Mouse (Mus musculus) testis, adult 2 months (tissue): ENCODE measurements around the gene Mfap4. TPM values are rescaled to one million over a fixed set of nuclear protein-coding genes. Genes with fewer than 3 reads are reported as not detected.
A peak's percentile ranks its signal among the peaks of the same experiment; 100 is the strongest.

ENCODE experiments used
- H3K27ac ChIP-seq: fragments of 200-500 bp; 2 replicates; pipeline ENCODE4 v1.5.1; 2012; ENCODE audit warnings: low read depth, low read length; ENCODE audit not compliant: control insufficient read depth, insufficient read depth
- H3K27me3 ChIP-seq: fragments of 200-500 bp; 2 replicates; pipeline ENCODE4 v1.6.1; 2012; ENCODE audit warnings: mild to moderate bottlenecking, low read length, moderate library complexity; ENCODE audit not compliant: control insufficient read depth, insufficient read depth
- H3K36me3 ChIP-seq: fragments of 200-500 bp; 2 replicates; pipeline ENCODE4 v1.6.1; 2012; ENCODE audit warnings: mild to moderate bottlenecking, low read length; ENCODE audit not compliant: control insufficient read depth, insufficient read depth
- H3K4me1 ChIP-seq: fragments of 200-500 bp; 2 replicates; pipeline ENCODE4 v1.6.1; 2012; ENCODE audit warnings: low read length; ENCODE audit not compliant: control insufficient read depth, insufficient read depth
- H3K4me3 ChIP-seq: fragments of 200-500 bp; 2 replicates; pipeline ENCODE4 v1.5.1; 2012; ENCODE audit warnings: low read depth, mild to moderate bottlenecking, low read length, moderate library complexity, mixed read lengths; ENCODE audit not compliant: control insufficient read depth
- CTCF ChIP-seq: fragments of 200-500 bp; IDR thresholded peaks from 2 replicates; pipeline ENCODE4 v1.5.1; 2012; ENCODE audit warnings: low read depth, mild to moderate bottlenecking, inconsistent platforms, low read length, moderate library complexity; ENCODE audit not compliant: control insufficient read depth, insufficient read depth, insufficient replicate concordance
- POLR2A ChIP-seq: fragments of 200-500 bp; IDR thresholded peaks from 2 replicates; pipeline ENCODE4 v1.6.1; 2012; ENCODE audit warnings: low read depth, mild to moderate bottlenecking, inconsistent platforms, low read length, moderate library complexity; ENCODE audit not compliant: control insufficient read depth
- polyA plus RNA-seq: library from polyadenylated mRNA; depleted of rRNA; stranded (reverse); fragments of >200 nt; gene quantifications from 2 replicates; pipeline ENCODE4 v1.2.3, GENCODE M21; 2012

Mfap4 gene
- polyA plus RNA-seq, 1 experiment, result 29.5 TPM

- H3K27me3 ChIP-seq, result no peaks in the 10 kb centered on the region
- H3K4me1 ChIP-seq, result peaks cover 6% of the 10 kb centered on the region
- TF ChIP-seq CTCF, result no peak
- no peak for TF ChIP-seq POLR2A
- no peak overlapping the region for H3K27ac ChIP-seq
- H3K4me3 ChIP-seq, result no peak overlapping the region
- no peaks in the 10 kb centered on the region for H3K36me3 ChIP-seq
These were observed 11.6 kb upstream of the Mfap4 start for GRCm38 (mm10) chr11:61473630-61474029.

GRCm38 (mm10) chr11:61476786-61477382 is 8.3 kb upstream of the Mfap4 start:
- Histone ChIP-seq H3K27me3 (no peaks in the 10 kb centered on the region), H3K4me3 (peak overlapping the region; percentile 56), H3K36me3 (no peaks in the 10 kb centered on the region), H3K27ac (no peak overlapping the region), H3K4me1 (peaks cover 6% of the 10 kb centered on the region)
- no peak for TF ChIP-seq CTCF
- no peak for TF ChIP-seq POLR2A

- Histone ChIP-seq H3K27me3 (no peaks in the 10 kb centered on the region), H3K27ac (no peak overlapping the region), H3K36me3 (no peaks in the 10 kb centered on the region), H3K4me3 (no peak overlapping the region), H3K4me1 (peaks cover 6% of the 10 kb centered on the region)
- TF ChIP-seq CTCF (no peak), POLR2A (no peak)
These were observed 7.4 kb upstream of the Mfap4 start for GRCm38 (mm10) chr11:61477566-61478508.

GRCm38 (mm10) chr11:61478788-61479187 is 6.4 kb upstream of the Mfap4 start:
- Histone ChIP-seq H3K27ac (no peak overlapping the region), H3K4me1 (peaks cover 6% of the 10 kb centered on the region), H3K4me3 (no peak overlapping the region), H3K36me3 (no peaks in the 10 kb centered on the region), H3K27me3 (no peaks in the 10 kb centered on the region)
- TF ChIP-seq POLR2A (no peak), CTCF (no peak)

GRCm38 (mm10) chr11:61481239-61482090 is 3.8 kb upstream of the Mfap4 start:
- TF ChIP-seq CTCF (no peak), POLR2A (no peak)
- H3K36me3 ChIP-seq, result no peaks in the 10 kb centered on the region
- no peak overlapping the region for H3K4me3 ChIP-seq
- H3K27ac ChIP-seq, result no peak overlapping the region
- no peaks in the 10 kb centered on the region for H3K27me3 ChIP-seq
- H3K4me1 ChIP-seq, result peaks cover 17% of the 10 kb centered on the region

DNA sequence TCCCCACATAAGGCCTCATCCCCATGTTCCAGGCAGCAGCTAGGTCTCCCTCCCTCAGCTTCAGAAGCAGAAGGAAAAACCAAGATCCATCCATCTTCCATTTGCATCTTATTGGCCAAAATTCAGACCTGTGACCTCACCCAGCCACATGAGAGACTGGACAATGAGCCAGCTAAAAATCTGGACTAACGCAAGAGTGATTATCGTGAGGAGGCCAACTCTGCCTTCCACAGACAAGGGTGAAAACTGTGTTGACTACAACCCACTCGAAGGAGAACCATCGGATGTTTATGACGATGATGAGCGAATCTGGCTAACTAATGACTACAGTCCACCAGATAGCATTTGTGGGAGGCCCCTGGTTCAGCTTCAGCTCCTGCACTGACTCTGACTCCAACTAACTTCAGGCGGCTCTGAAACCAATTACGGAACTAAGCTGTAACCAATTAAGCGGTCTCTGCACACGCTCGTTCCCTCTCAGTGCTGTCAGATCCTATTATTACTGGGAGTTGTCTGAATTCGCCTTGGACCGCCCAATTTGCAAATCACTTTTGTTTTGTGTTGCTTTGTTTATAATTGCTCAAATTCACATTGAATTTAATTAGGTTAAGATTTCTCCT is 1.9 kb upstream of the Mfap4 start:
- TF ChIP-seq POLR2A (no peak), CTCF (no peak)
- Histone ChIP-seq H3K4me1 (peaks cover 12% of the 10 kb centered on the region), H3K36me3 (no peaks in the 10 kb centered on the region), H3K27me3 (no peaks in the 10 kb centered on the region), H3K27ac (no peak overlapping the region), H3K4me3 (no peak overlapping the region)

DNA sequence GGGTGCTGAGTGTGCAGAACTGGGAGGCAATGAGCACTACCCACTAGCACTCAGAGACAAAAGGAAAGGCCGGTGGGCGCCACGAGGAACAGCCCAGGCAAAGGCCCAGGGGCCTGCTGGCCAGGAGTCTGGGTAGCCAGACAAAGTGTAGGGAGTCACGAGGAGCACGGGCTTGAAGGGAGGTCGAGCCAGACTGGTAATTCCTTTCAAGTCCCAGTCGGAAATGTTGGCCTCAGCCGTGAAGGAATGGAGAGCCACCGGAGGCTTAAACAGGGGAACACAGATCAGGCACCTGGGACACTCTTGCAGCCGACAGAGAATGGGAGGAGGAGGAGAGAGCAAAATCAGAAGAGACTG is 997 bp upstream of the Mfap4 start:
- Histone ChIP-seq H3K4me3 (no peak overlapping the region), H3K36me3 (no peaks in the 10 kb centered on the region), H3K4me1 (peaks cover 12% of the 10 kb centered on the region), H3K27ac (no peak overlapping the region), H3K27me3 (no peaks in the 10 kb centered on the region)
- no peak for TF ChIP-seq CTCF
- TF ChIP-seq POLR2A, result no peak
